Mouse (Mus musculus) testis, adult 2 months (tissue): ENCODE results near the gene Ccdc12. TPM values are rescaled to one million over a fixed set of nuclear protein-coding genes. Genes with fewer than 3 reads are reported as not detected.
A peak's percentile ranks its signal among the peaks of the same experiment; 100 is the strongest.

Source experiments
- H3K27ac ChIP-seq: fragments of 200-500 bp; 2 replicates; pipeline ENCODE4 v1.5.1; 2012; ENCODE audit warnings: low read depth, low read length; ENCODE audit not compliant: control insufficient read depth, insufficient read depth
- H3K27me3 ChIP-seq: fragments of 200-500 bp; 2 replicates; pipeline ENCODE4 v1.6.1; 2012; ENCODE audit warnings: mild to moderate bottlenecking, low read length, moderate library complexity; ENCODE audit not compliant: control insufficient read depth, insufficient read depth
- H3K36me3 ChIP-seq: fragments of 200-500 bp; 2 replicates; pipeline ENCODE4 v1.6.1; 2012; ENCODE audit warnings: mild to moderate bottlenecking, low read length; ENCODE audit not compliant: control insufficient read depth, insufficient read depth
- H3K4me1 ChIP-seq: fragments of 200-500 bp; 2 replicates; pipeline ENCODE4 v1.6.1; 2012; ENCODE audit warnings: low read length; ENCODE audit not compliant: control insufficient read depth, insufficient read depth
- H3K4me3 ChIP-seq: fragments of 200-500 bp; 2 replicates; pipeline ENCODE4 v1.5.1; 2012; ENCODE audit warnings: low read depth, mild to moderate bottlenecking, low read length, moderate library complexity, mixed read lengths; ENCODE audit not compliant: control insufficient read depth
- CTCF ChIP-seq: fragments of 200-500 bp; IDR thresholded peaks from 2 replicates; pipeline ENCODE4 v1.5.1; 2012; ENCODE audit warnings: low read depth, mild to moderate bottlenecking, inconsistent platforms, low read length, moderate library complexity; ENCODE audit not compliant: control insufficient read depth, insufficient read depth, insufficient replicate concordance
- POLR2A ChIP-seq: fragments of 200-500 bp; IDR thresholded peaks from 2 replicates; pipeline ENCODE4 v1.6.1; 2012; ENCODE audit warnings: low read depth, mild to moderate bottlenecking, inconsistent platforms, low read length, moderate library complexity; ENCODE audit not compliant: control insufficient read depth
- polyA plus RNA-seq: library from polyadenylated mRNA; depleted of rRNA; stranded (reverse); fragments of >200 nt; gene quantifications from 2 replicates; pipeline ENCODE4 v1.2.3, GENCODE M21; 2012

Gene Ccdc12
- polyA plus RNA-seq, 1 experiment = 78.9 TPM

DNA sequence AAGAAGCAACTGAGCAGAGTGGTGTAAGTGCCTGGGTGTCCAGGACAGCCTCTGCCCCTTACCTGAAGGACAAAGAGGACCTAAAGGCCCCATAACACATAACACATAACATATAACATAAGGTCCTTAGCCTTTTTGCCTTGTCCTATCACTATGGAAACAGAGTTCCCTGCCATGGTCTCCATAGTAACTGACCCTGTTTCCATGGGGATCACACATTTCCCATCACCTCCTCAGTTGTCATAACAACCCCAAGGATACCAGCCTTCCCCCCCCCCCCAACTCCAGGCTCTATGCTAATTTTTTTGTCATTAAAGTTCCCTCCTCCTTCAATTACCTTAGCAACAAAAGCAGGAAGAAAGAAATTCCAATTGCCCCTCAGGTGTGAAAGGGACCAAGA, 6.5 kb upstream of the Ccdc12 start:
- H3K4me1 ChIP-seq = peaks cover 28% of the 10 kb centered on the region
- no peak for TF ChIP-seq CTCF
- no peak for TF ChIP-seq POLR2A
- no peaks in the 10 kb centered on the region for H3K27me3 ChIP-seq
- no peaks in the 10 kb centered on the region for H3K36me3 ChIP-seq
- H3K4me3 ChIP-seq = no peak overlapping the region
- H3K27ac ChIP-seq = no peak overlapping the region

DNA sequence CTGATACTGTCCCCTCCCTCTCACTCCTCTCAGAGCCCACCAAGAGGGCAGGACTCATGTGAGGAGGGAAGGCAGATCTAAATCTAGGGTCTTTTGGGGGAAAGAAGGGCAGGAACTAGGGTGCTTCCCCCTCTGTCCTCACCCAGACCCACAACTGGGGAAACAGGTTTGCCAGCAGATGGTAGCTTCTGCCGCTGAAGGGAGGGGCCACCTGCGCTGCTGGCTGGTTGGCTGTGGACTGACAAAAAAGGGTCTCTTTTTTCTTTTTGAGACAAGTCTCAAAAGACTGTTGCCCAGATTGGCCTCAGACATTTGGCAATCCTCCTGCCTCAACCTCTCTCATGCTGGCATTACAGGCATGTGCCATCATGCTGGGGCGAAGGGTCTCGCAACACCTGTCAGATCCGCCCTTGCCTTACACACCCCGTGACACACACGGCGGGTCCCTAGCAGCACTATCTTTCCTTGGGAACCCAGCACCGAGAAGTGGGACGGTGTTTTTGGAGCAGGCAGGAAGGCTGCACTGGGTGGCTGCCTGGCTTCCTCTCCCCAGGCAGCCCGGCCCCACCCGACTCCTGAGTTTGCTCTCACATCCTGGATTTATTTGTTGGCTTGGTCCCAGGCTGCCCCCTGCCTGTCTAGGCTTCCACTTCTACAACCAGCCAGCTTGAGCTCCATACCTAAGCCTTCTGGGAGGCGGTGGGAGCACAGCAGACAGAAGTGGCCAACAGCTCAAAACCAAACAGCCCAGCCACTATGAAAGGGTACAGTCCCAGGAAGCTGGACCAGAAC, 4.2 kb upstream of the Ccdc12 start:
- TF ChIP-seq POLR2A (no peak), CTCF (no peak)
- no peak overlapping the region for H3K4me3 ChIP-seq
- H3K27ac ChIP-seq = no peak overlapping the region

DNA sequence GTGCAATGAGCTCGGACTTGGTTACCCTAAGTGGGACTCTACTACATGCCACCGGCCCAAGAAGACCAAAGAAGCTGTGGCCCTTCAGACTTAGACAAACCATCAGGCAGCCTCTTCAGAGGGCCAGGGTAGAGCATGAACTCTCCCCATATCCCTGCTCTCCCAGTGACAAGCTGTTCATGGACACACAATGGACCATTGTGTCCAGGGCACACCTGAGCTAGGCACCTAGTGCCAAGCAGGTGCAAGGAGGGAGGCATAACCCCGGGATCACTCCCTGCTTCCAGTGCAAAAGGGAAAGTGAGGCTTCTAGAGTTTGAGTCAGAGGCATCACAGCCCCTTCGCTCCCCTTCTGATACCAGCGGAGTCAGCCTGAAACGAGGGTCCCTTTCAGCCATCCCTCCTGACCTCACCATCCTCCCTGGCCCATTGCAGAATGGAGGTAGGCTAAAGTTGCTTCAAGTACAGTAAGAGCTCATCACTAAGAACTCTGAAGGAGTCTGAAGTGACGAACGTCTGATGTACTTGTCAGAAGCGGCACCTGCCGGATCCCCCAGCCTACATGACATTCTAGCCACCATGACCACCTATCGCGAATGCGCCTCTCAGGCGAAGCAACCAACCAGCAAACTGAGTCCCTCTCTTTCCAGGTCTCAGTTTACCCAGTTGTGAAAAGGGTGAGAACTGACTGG, 3.2 kb upstream of the Ccdc12 start:
- no peaks in the 10 kb centered on the region for H3K36me3 ChIP-seq
- TF ChIP-seq POLR2A (no peak), CTCF (0 out of 2 replicates have a peak, but pooled peaks have one; percentile 12)
- no peak overlapping the region for H3K27ac ChIP-seq
- peaks cover 40% of the 10 kb centered on the region for H3K4me1 ChIP-seq
- H3K4me3 ChIP-seq = peak overlapping the region; percentile 53
- H3K27me3 ChIP-seq = no peaks in the 10 kb centered on the region

More for the DNA sequence above, 4.2 kb upstream of the Ccdc12 start:
- Histone ChIP-seq H3K27me3 (no peaks in the 10 kb centered on the region), H3K36me3 (no peaks in the 10 kb centered on the region), H3K4me1 (peaks cover 37% of the 10 kb centered on the region)

DNA sequence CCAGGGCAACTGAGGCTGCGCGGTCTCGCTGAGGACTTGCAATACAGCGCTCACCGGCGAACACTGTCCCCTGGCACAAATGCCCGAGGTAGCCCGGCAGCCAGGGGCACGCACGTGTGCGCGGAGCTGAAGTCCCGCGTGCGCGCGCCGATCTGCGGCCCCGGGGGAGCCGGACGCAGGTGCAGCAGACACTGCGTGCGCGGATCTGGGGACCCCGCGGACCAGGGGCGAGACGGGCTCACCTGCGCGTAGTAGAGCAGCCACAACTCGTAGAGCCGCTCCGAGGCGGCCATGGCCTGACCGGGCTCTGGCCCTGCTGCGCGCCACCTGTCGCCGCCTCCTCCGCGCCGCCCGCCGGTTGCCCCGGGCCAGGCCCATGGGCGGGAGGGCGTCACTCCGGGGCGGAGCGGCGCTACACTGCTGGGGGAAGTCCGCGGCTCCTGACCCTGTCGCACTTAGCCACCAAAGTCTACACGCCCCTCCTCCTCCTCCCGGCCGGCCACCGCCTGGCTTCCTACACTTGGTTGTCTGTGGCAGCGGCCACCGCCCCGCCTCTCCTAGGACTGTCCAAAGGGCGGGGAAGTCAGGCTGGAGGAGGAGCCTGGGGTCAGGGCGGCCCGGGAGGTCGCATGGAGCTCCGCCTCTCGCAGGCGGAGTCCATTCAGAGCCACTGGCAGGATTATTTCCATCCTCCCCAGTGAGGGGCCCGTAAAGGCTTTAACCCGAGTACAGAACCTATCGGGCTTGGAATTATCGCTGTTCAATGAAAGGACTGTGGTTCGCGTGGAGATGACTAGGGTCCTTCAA, 2.4 kb upstream of the Ccdc12 start, which contains the start of gene Nbeal2:
Gene Nbeal2 (minus strand): TSS at position 507 of the 807 bp plus-strand sequence.
- Histone ChIP-seq H3K4me1 (peaks cover 36% of the 10 kb centered on the region), H3K4me3 (peak within 1 kb of the TSS; percentile 53), H3K27ac (no peak within 1 kb of the TSS), H3K27me3 (no peaks in the 10 kb centered on the region), H3K36me3 (no peaks in the 10 kb centered on the region)
- TF ChIP-seq POLR2A = no peak
- TF ChIP-seq CTCF = no peak

DNA sequence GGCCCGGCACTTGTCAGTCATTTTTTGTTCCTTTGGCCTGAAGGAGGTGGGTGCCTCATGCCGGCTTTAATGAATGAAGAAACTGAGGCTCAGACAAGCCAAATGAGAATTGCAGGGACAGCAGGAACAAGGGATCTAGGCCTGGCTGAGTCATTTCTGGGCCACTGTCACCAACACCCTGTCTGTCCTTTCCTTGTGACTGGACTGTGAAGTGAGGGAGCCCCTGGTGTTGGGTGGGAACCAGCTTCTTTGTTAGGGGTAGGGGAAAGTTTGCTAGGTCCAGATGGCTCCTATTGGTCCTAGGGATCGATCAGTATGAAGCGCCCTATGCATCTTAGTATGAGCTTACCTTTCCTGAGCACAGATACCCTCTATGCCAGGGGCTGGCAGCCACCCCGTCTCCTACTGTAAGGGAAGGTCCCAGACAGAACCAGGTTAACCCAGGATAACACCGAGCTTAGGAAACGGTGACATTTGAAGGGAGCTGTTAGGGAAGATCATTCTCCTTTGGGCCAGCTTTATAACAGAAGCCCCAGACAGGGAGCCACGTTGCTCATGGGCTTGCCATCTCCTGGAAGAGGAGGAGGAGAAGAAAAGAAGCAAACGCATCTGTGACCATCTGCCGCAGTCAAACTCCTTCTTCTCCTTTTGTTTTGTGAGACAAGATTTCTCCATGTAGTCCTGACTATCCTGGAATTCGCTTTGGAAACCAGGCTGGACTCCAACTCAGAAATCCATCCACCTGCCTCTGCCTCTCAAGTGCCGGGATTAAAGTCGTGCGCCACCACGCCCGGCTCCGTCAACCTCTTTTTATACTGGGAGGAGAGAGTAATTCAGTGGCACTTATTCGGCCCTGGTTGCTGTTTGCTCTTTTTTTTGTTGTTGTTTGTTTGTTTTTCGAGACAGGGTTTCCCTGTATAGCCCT, 1.3 kb upstream of the Ccdc12 start:
- peaks cover 32% of the 10 kb centered on the region for H3K4me1 ChIP-seq
- H3K4me3 ChIP-seq = no peak overlapping the region

DNA sequence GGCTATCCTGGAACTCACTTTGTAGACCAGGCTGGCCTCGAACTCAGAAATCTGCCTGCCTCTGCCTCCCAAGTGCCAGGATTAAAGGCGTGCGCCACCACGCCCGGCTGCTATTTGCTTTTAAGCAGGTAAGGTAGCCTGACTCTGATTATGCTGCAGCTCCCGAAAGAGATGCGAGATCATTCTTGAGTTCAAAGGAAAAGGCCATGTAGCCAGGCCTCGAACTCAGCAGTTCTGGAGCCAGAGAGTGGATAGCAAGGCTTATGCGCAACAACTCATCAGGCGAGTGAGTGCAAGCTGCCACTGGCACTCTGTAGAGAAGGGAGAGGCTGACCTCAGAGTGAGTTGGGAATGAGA, 674 bp upstream of the Ccdc12 start:
- Histone ChIP-seq H3K27me3 (no peaks in the 10 kb centered on the region), H3K4me1 (peaks cover 32% of the 10 kb centered on the region), H3K27ac (peak overlapping the region; percentile 68), H3K4me3 (peak overlapping the region; percentile 91), H3K36me3 (no peaks in the 10 kb centered on the region)
- no peak for TF ChIP-seq POLR2A
- TF ChIP-seq CTCF = no peak

More for the DNA sequence above, 1.3 kb upstream of the Ccdc12 start:
- TF ChIP-seq POLR2A (no peak), CTCF (no peak)
- H3K27me3 ChIP-seq = no peaks in the 10 kb centered on the region
- H3K27ac ChIP-seq = no peak overlapping the region
- no peaks in the 10 kb centered on the region for H3K36me3 ChIP-seq
